Mouse (Mus musculus) heart, adult 2 months (tissue): ENCODE data around the gene E2f4.

Experiments
- CTCF ChIP-seq: fragments of 200-600 bp; IDR thresholded peaks from 2 replicates; pipeline ENCODE4 v1.8.1; 2022; ENCODE audit warnings: antibody characterized with exemption, mild to moderate bottlenecking, moderate library complexity
- EP300 ChIP-seq: fragments of 200-500 bp; IDR thresholded peaks from 2 replicates; pipeline ENCODE4 v1.6.1; 2011; ENCODE audit warnings: low read depth, low read length, control low read depth; ENCODE audit not compliant: insufficient read depth
- POLR2A ChIP-seq: fragments of 200-500 bp; IDR thresholded peaks from 2 replicates; pipeline ENCODE4 v1.6.1; 2011; ENCODE audit warnings: mild to moderate bottlenecking, low read depth, low read length, control low read depth; ENCODE audit not compliant: insufficient read depth

GRCm38 (mm10) chr8:105338992-105339391 is 41.5 kb downstream of the E2f4 start:
- TF ChIP-seq CTCF: no peak
- TF ChIP-seq POLR2A: no peak
- TF ChIP-seq EP300: no peak
